Mouse (Mus musculus): ENCODE data around the gene Agbl1.

The Agbl1 gene

GRCm38 (mm10) chr7:76904096-76904495 lies 674.4 kb downstream of the Agbl1 start:
- in situ Hi-C loops (cut with MboI; ENCODE audit: low sequenced_read_pairs): no loop called here

DNA sequence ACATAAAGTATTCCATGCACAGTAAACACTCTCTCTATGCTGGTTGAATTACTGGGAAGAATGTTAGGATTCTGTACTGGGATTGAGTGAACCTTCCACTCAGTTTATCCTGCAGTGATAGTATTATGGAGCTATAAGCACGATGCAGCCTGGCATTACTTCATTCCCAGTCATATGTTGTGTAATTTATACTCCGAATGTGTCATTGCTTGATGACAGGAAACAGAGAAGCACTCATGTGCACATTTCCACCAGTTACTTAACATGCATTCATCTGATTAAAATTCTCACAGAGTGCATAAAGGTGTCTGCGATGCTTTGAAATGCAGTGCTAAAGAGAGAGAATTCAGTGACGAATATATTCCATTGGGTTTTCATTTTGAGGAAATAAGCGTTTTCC lies 682.0 kb downstream of the Agbl1 start:
- in situ Hi-C loops (cut with MboI; ENCODE audit: low sequenced_read_pairs): no loop called here

DNA sequence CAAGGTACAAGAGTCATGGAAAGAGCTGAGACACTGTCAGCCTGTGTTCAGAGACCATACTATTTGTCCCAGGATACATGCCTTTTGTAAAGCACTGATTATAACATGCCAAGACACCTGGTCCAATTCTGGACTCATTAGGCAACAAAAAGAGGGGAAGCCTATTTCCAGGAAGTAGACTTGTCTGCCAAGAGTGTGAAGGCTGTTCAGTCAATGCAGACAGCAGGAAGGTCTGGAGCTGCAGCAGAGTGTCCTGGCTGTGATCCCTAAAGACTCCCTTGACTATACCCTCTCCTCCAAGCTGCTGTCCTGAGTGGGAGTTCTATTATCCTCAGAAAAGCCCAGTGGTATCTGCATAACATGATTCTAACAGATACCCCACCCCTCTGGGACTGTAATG lies 689.2 kb downstream of the Agbl1 start:
- in situ Hi-C loops (cut with MboI; ENCODE audit: low sequenced_read_pairs): no loop called here

- in situ Hi-C loops (cut with MboI; ENCODE audit: low sequenced_read_pairs): no loop called here
These were observed 692.0 kb downstream of the Agbl1 start for GRCm38 (mm10) chr7:76921671-76922070.

GRCm38 (mm10) chr7:76935219-76935618 lies 705.5 kb downstream of the Agbl1 start:
- in situ Hi-C loops (cut with MboI; ENCODE audit: low sequenced_read_pairs): no loop called here

DNA sequence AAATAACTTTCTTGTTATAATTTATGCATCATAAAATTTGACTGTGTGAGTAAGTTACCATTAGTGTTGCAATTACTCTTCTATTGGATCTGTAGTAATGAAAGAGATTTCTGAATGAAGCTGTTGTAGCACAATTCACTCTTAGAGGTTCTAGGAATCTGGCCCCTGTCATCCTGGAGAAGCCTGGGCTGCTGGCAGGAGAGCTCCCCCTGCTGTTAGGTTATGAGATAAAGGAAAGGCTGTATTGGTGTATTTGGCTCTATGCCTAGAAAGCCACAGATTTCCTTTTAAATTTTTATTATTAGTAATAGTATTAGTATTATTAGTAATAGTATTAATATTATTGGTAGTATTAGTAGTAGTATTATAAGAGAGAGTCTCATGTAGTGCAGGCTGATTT lies 711.8 kb downstream of the Agbl1 start:
- in situ Hi-C loops (cut with MboI; ENCODE audit: low sequenced_read_pairs): loop anchor here (10.0 kb wide), 1 partner anchor 537 kb away; no protein-coding TSS in a partner anchor

GRCm38 (mm10) chr7:76971334-76971733 lies 741.6 kb downstream of the Agbl1 start:
- in situ Hi-C loops (cut with MboI; ENCODE audit: low sequenced_read_pairs): no loop called here

DNA sequence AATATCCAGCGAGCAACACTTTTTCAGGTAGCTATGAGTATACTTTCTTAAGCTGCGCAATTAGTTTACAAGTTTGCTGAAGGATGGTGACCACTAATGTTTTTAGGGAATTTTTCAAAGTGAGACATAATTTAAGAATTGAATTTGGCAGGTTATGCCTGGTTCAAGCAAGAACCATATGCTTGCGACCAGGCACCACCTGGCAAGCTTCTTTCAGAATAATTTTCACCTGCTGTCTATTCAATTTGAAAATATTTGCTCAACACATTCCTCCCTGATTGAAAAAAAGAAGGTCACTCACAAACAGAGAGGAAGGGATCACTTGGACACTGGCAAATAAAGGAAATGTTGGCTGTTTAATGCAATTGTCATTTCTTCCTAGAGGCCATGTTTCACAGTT lies 779.9 kb downstream of the Agbl1 start:
- in situ Hi-C loops (cut with MboI; ENCODE audit: low sequenced_read_pairs): no loop called here

GRCm38 (mm10) chr7:77029019-77029418 lies 799.3 kb downstream of the Agbl1 start:
- in situ Hi-C loops (cut with MboI; ENCODE audit: low sequenced_read_pairs): no loop called here

- in situ Hi-C loops (cut with MboI; ENCODE audit: low sequenced_read_pairs): no loop called here
These were observed 846.3 kb downstream of the Agbl1 start for GRCm38 (mm10) chr7:77076033-77076432.

DNA sequence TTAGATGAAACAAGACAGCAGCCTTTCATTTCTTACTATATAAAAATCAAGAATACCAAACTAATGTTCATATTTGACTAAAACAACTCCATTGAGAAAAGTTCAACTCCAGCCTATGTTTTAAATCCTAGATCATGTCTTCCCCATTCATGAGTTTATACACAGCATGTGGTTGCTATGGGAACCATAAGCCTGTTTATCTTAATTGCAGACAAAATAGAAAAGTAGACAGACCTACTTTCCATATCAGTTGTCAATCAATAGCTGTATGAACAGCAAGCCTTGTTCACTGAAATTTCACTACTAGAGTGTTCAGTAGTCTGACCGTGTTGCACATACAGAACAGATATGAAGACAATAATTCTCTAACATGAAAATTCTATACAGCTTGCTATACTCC lies 857.6 kb downstream of the Agbl1 start:
- in situ Hi-C loops (cut with MboI; ENCODE audit: low sequenced_read_pairs): no loop called here

- in situ Hi-C loops (cut with MboI; ENCODE audit: low sequenced_read_pairs): no loop called here
These were observed 865.5 kb downstream of the Agbl1 start for GRCm38 (mm10) chr7:77095153-77095552.

- in situ Hi-C loops (cut with MboI; ENCODE audit: low sequenced_read_pairs): no loop called here
These were observed 884.3 kb downstream of the Agbl1 start for GRCm38 (mm10) chr7:77114021-77114420.

DNA sequence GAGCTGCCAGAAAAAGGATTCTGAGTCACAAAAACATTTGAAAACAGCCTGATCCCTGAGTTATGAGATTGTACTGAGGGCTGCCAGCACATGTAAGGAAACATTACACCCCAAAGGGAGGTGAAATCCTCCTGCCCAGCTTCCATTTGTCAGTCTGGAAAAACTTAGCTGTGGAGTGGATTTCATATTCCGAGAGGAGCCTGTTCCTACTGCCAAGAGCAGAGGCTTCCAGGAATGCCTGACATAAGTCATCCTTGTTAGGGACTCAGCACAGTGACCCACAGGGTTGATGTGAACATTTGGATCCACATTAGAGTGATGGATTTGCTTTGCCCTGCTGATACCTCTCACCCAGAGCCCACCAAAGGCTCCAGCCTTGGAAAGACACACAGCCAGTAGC lies 899.4 kb downstream of the Agbl1 start:
- in situ Hi-C loops (cut with MboI; ENCODE audit: low sequenced_read_pairs): no loop called here

DNA sequence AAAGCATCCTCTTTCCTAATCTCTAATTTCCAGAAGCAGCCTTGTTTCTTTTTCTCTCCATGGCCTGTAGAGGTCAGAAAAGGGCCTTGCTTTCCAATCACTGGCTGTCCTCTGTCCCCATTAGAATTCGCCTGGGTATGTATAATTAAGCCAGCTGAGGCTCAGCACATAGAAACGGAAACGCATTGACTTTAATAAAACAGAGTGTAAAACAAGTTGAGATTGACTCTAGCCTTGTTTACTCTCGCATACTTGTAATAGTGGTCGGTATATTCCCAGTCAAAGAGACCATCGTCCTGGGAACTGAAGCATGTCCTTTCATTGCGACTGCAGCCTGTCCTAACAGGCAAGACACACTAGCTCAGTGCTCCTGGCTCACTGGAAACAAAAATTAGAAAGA lies 902.3 kb downstream of the Agbl1 start:
- in situ Hi-C loops (cut with MboI; ENCODE audit: low sequenced_read_pairs): no loop called here

GRCm38 (mm10) chr7:77132615-77133420 lies 903.1 kb downstream of the Agbl1 start:
- in situ Hi-C loops (cut with MboI; ENCODE audit: low sequenced_read_pairs): no loop called here

DNA sequence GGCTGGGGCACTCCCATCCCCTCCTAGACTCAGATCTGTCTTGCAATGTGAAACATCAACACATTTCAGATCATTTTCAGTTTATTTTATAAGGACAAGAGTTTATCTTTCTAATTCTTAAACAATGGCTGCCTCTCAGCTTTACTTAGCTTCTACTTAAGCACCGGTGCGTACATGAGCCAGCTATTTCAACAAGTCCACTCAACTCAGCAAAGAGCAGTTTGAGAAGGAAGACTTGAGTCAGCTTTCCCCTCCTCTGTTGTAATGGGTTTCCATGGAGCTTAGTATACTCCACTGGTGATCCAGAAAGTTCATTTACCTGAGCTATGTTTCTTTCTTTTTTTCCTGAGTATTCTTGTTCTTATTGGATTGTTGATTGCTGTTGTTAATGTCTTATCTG lies 905.2 kb downstream of the Agbl1 start:
- in situ Hi-C loops (cut with MboI; ENCODE audit: low sequenced_read_pairs): no loop called here

DNA sequence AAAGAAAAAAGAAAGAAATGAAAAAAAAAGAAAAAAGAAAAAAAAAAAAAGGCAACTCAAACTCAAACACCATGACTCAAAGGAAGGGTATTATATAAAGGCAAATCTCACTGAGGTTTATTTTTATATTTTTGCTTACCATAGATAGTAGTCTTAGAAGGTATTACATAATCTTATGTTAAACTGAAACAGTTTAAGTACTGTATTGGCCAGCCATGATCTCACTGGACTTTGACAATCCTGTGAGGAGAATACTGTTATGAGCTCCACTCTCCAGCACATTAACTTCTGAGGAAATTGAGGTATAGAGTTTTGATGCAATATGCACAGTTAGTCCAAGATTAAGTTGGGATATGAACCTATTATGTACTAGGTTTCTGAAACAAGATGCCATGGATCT lies 909.0 kb downstream of the Agbl1 start:
- in situ Hi-C loops (cut with MboI; ENCODE audit: low sequenced_read_pairs): no loop called here

- in situ Hi-C loops (cut with MboI; ENCODE audit: low sequenced_read_pairs): no loop called here
These were observed 917.8 kb downstream of the Agbl1 start for GRCm38 (mm10) chr7:77147527-77147926.

DNA sequence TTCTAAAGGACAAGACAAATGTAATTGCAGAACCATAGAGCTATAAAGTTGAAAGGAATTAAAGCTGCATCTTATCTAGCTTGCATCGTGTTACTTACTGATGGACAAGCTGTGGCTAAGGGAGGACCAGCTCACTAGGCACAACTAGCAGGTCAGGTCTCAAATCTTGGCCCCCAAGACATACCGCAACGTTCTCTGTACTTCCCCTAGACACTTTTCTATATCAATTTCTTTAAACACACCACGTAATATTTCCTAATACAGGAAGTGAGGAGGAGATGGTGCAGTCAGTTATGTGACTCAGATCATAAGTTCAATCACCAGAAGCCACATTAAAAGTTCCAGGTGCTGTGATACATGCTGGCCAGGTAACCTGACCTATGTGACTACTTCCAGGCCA lies 919.1 kb downstream of the Agbl1 start:
- in situ Hi-C loops (cut with MboI; ENCODE audit: low sequenced_read_pairs): no loop called here

GRCm38 (mm10) chr7:77149846-77150245 lies 920.2 kb downstream of the Agbl1 start:
- in situ Hi-C loops (cut with MboI; ENCODE audit: low sequenced_read_pairs): no loop called here

DNA sequence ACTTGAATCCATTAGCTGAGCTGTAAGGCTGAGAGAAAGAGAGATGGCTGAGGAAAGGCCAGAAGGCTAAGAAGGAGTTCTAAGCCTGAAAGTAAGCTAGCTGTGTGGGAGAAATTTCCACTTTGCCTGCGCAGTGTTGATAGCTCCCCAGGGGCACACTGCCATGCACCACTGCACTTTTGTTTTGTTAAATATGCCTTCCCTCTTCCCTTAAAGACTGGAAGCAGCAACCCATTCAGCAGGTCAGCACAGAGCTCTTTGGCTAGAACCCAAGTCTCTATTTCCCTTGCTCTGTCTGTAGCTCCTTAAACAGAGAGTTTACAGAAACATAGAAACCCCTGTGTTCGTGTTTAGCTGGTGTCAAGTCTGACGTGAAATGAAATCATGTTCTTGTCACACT lies 922.7 kb downstream of the Agbl1 start:
- in situ Hi-C loops (cut with MboI; ENCODE audit: low sequenced_read_pairs): no loop called here

DNA sequence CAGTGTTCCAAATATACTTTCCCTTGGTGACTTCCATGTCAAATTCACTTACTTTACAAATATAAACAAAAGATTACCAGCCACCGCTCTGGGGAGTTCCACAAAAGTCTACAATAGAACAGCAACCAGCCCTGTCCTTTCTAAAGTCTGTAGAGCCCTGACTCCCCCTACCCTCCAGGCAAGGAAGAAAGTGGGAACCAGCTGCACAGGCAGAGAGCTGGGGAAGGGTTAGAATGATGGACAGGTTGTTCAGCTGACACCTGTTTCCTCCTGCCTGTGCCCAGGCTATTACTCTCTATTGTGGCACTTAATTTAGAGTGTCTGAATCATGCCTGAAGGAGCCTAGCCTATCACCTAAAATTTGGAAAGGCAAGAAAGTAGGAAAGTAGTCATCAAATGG lies 923.2 kb downstream of the Agbl1 start:
- in situ Hi-C loops (cut with MboI; ENCODE audit: low sequenced_read_pairs): no loop called here
